In the genomic region with DNA sequence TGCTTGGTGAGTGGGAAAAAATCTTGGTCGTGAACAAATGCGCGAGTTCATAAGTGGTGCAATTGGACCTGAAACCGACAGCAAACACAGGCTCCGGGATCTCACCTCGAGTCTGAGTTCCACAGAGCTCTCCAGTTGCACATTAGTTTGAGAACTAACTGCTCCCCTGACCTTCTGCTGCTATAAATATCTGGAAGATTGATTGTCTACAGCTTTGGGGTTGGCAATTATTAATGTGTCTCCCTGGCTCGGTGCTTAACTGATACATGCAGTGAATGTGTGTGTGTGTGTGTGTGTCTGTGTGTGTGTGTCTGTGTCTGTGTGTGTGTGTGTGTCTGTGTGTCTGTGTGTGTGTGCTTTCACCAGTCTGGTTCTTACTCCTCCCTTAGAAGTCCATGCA, we compare ENCODE assay signal across 12 mouse cellular contexts.
"Had no signal": no experiment of that assay in that cellular context is flagged by ENCODE, and none has a peak within 500 bp of the region (broad histone marks: within the 10 kb centered on the region; RNA-seq: fewer than 3 reads in every experiment).

No protein-coding gene starts in this region.

- ATAC-seq: intestine, postnatal 0 days; midbrain, embryonic 16.5 days had no signal

- H3K4me1 ChIP-seq: limb, embryonic 10.5 days; liver, embryonic 15.5 days had no signal

- H3K9me3 ChIP-seq: limb, embryonic 10.5 days; liver, embryonic 15.5 days; midbrain, embryonic 12.5 days had no signal

- H3K27me3 ChIP-seq: liver, embryonic 15.5 days; midbrain, embryonic 12.5 days had no signal

- DNase-seq: kidney, postnatal 14 days; lung, postnatal 36 days; right cerebral cortex, postnatal 14 days; thymus, adult 2 months; thymus, postnatal 36 days had no signal

- H3K9ac ChIP-seq: liver, embryonic 15.5 days; midbrain, embryonic 12.5 days had no signal

- H3K27ac ChIP-seq: left cerebral cortex, adult 2 months; limb, embryonic 10.5 days; liver, embryonic 15.5 days; midbrain, embryonic 12.5 days had no signal

- H3K4me2 ChIP-seq: liver, embryonic 11.5 days; liver, embryonic 15.5 days; midbrain, embryonic 12.5 days had no signal

- H3K36me3 ChIP-seq: limb, embryonic 10.5 days; liver, embryonic 15.5 days; midbrain, embryonic 12.5 days had no signal

- H3K4me3 ChIP-seq: left cerebral cortex, adult 2 months; limb, embryonic 10.5 days; liver, embryonic 15.5 days; midbrain, embryonic 12.5 days had no signal
